Mouse (Mus musculus) megakaryocyte, embryonic 14.5 days (primary cell): ENCODE data around the gene Agfg2.

ENCODE experiments used
- FLI1 ChIP-seq: IDR thresholded peaks from 2 replicates; pipeline ENCODE4 v1.6.1; 2012; ENCODE audit warnings: low read length, inconsistent platforms, mixed read lengths
- GATA1 ChIP-seq: IDR thresholded peaks from 3 replicates; pipeline ENCODE4 v1.6.1; 2012; ENCODE audit warnings: mixed read lengths, low read length, inconsistent platforms, borderline replicate concordance

- TF ChIP-seq GATA1 (no peak), FLI1 (no peak)
Measured at GRCm38 (mm10) chr5:137623937-137624530, 60.5 kb downstream of the Agfg2 start.
